Mouse (Mus musculus): ENCODE data around the gene D5Ertd579e. TPM values are rescaled to one million over a fixed set of nuclear protein-coding genes. Genes with fewer than 3 reads are reported as not detected.

D5Ertd579e gene
- total RNA-seq, 1 experiment from 2014 or later, result 42.5 TPM

Other genes with a start within 250 kb of the D5Ertd579e start
- gene Grpel1, start 231.0 kb downstream of the D5Ertd579e start, total RNA-seq (2017), result 25.1 and 26.7 TPM in 2 replicates
- 3.7 and 7.6 TPM in 2 replicates for gene Tada2b, start 211.7 kb downstream of the D5Ertd579e start, total RNA-seq (2017)
- gene Ccdc96, start 211.4 kb downstream of the D5Ertd579e start, total RNA-seq (2017), result 0.30 TPM in 1 of 2 replicates, not detected in the other
- gene Tbc1d14, start 102.7 kb downstream of the D5Ertd579e start, total RNA-seq (2017), result 8.8 and 16.7 TPM in 2 replicates
- 13.2 and 14.3 TPM in 2 replicates for gene Bloc1s4, start 52.6 kb upstream of the D5Ertd579e start, total RNA-seq (2017)
- 300 and 329 TPM in 2 replicates for gene Mrfap1, start 100.7 kb upstream of the D5Ertd579e start, total RNA-seq (2017)
- 12.9 and 13.7 TPM in 2 replicates for gene Man2b2, start 134.6 kb upstream of the D5Ertd579e start, total RNA-seq (2017)
- gene Ppp2r2c, start 172.5 kb upstream of the D5Ertd579e start, total RNA-seq (2017), result 3.8 TPM in 1 of 2 replicates, not detected in the other

Measured in hematopoietic stem cell, adult 5-6 weeks (primary cell).